Mouse (Mus musculus) CH12.LX (cell line): ENCODE results near the gene Lamc2. TPM values are rescaled to one million over a fixed set of nuclear protein-coding genes. Genes with fewer than 3 reads are reported as not detected.

Experiments used
- DNase-seq: peaks from one replicate; pipeline ENCODE4 v3.0.0-alpha.2; 2013; ENCODE audit errors: extremely low read depth
- H3K27ac ChIP-seq: 2 replicates; pipeline ENCODE4 v1.5.1; 2012; ENCODE audit warnings: low read depth, mild to moderate bottlenecking, control low read depth, moderate library complexity; ENCODE audit not compliant: insufficient read depth
- H3K27me3 ChIP-seq: replicated peaks from 2 replicates; pipeline ENCODE3; 2012; ENCODE audit warnings: inconsistent platforms
- H3K36me3 ChIP-seq, 2 experiments: replicated peaks in 1 of 2; 2 replicates each; pipeline versions ENCODE3 to v1.6.1; 2012; ENCODE audit warnings: inconsistent platforms in 1 of 2, low read length in 1 of 2, mild to moderate bottlenecking in 1 of 2, mixed read lengths in 1 of 2, moderate library complexity in 1 of 2; ENCODE audit not compliant: control insufficient read depth in 1 of 2, insufficient read depth in 1 of 2
- H3K4me1 ChIP-seq, 2 experiments: 2 replicates each; pipeline ENCODE4 v1.6.1; 2012; ENCODE audit warnings: inconsistent platforms in 1 of 2, moderate library complexity in 1 of 2; ENCODE audit not compliant: insufficient read depth in 2 of 2, control insufficient read depth in 1 of 2
- H3K4me2 ChIP-seq: 2 replicates; pipeline ENCODE4 v1.6.1; 2012; ENCODE audit warnings: low read depth, mild to moderate bottlenecking, control low read depth; ENCODE audit not compliant: poor library complexity, insufficient read depth, severe bottlenecking
- H3K4me3 ChIP-seq, 3 experiments: fragments of 150-350 bp in 1 of 3; sonication (generic) in 1 of 3; replicated peaks in 1 of 3; 2 replicates each; pipeline versions ENCODE3 to v1.5.1; 2011 to 2012; ENCODE audit warnings: low read depth in 2 of 3, low read length in 2 of 3, mild to moderate bottlenecking in 2 of 3, moderate library complexity in 2 of 3, control low read depth in 1 of 3, improper control_type of control experiment in 1 of 3, inconsistent platforms in 1 of 3, mixed read lengths in 1 of 3; ENCODE audit not compliant: poor library complexity in 1 of 3
- H3K79me2 ChIP-seq: replicated peaks from 2 replicates; pipeline ENCODE4 v1.6.1; 2012; ENCODE audit warnings: mild to moderate bottlenecking, moderate library complexity; ENCODE audit not compliant: control insufficient read depth, poor library complexity, insufficient read depth, severe bottlenecking; ENCODE audit errors: extremely low read depth
- H3K9ac ChIP-seq: 2 replicates; pipeline ENCODE4 v1.6.1; 2012; ENCODE audit warnings: low read depth, mild to moderate bottlenecking, control low read depth, moderate library complexity; ENCODE audit not compliant: insufficient read depth
- H3K9me3 ChIP-seq: replicated peaks from 2 replicates; pipeline ENCODE3; 2012; ENCODE audit warnings: low read length, inconsistent platforms, mixed read lengths
- BHLHE40 ChIP-seq: IDR thresholded peaks from 2 replicates; pipeline ENCODE4 v1.6.1; 2011; ENCODE audit warnings: mild to moderate bottlenecking, low read depth, low read length, improper control_type of control experiment
- CHD1 ChIP-seq: IDR thresholded peaks from 2 replicates; pipeline ENCODE4 v1.6.1; 2012; ENCODE audit warnings: low read depth, low read length, improper control_type of control experiment, inconsistent platforms
- CHD2 ChIP-seq: IDR thresholded peaks from 2 replicates; pipeline ENCODE4 v1.6.1; 2011; ENCODE audit warnings: low read length, improper control_type of control experiment
- CTCF ChIP-seq, 2 experiments: IDR thresholded peaks in 1 of 2; conservative IDR thresholded peaks in 1 of 2; 2 replicates each; pipeline ENCODE4 v1.5.1; 2011 to 2012; ENCODE audit warnings: low read depth in 2 of 2, low read length in 2 of 2, improper control_type of control experiment in 1 of 2, inconsistent platforms in 1 of 2, mild to moderate bottlenecking in 1 of 2, moderate library complexity in 1 of 2
- E2F4 ChIP-seq: IDR thresholded peaks from 2 replicates; pipeline ENCODE4 v1.6.1; 2011; ENCODE audit warnings: low read depth, low read length, improper control_type of control experiment; ENCODE audit not compliant: insufficient replicate concordance
- ELF1 ChIP-seq: IDR thresholded peaks from 2 replicates; pipeline ENCODE4 v1.6.1; 2014; ENCODE audit warnings: low read depth, mild to moderate bottlenecking, inconsistent platforms, low read length, improper control_type of control experiment
- ETS1 ChIP-seq: conservative IDR thresholded peaks from 2 replicates; pipeline ENCODE4 v1.6.1; 2012; ENCODE audit warnings: low read depth, mild to moderate bottlenecking, inconsistent platforms, low read length, improper control_type of control experiment, moderate library complexity
- HCFC1 ChIP-seq: IDR thresholded peaks from 2 replicates; pipeline ENCODE4 v1.6.1; 2012; ENCODE audit warnings: low read depth, mild to moderate bottlenecking, inconsistent platforms, low read length, improper control_type of control experiment
- JUN ChIP-seq: IDR thresholded peaks from 2 replicates; pipeline ENCODE4 v1.6.1; 2011; ENCODE audit warnings: low read depth, mild to moderate bottlenecking, low read length, improper control_type of control experiment, moderate library complexity; ENCODE audit not compliant: insufficient read depth
- JUND ChIP-seq: conservative IDR thresholded peaks from 2 replicates; pipeline ENCODE4 v1.6.1; 2011; ENCODE audit warnings: low read depth, low read length, improper control_type of control experiment
- KAT2A ChIP-seq: IDR thresholded peaks from 2 replicates; pipeline ENCODE4 v1.6.1; 2012; ENCODE audit warnings: low read length, improper control_type of control experiment, inconsistent platforms; ENCODE audit not compliant: insufficient replicate concordance
- MAZ ChIP-seq: IDR thresholded peaks from 2 replicates; pipeline ENCODE4 v1.6.1; 2012; ENCODE audit warnings: low read depth, mild to moderate bottlenecking, inconsistent platforms, low read length, improper control_type of control experiment, moderate library complexity
- MXI1 ChIP-seq: IDR thresholded peaks from 2 replicates; pipeline ENCODE4 v1.6.1; 2011; ENCODE audit warnings: mild to moderate bottlenecking, low read depth, low read length, improper control_type of control experiment
- MYC ChIP-seq: IDR thresholded peaks from 2 replicates; pipeline ENCODE4 v1.6.1; 2011; ENCODE audit warnings: low read depth, mild to moderate bottlenecking, improper control_type of control experiment, low read length
- NELFE ChIP-seq: IDR thresholded peaks from 2 replicates; pipeline ENCODE4 v1.6.1; 2011; ENCODE audit warnings: low read depth, low read length, improper control_type of control experiment
- NRF1 ChIP-seq: IDR thresholded peaks from 2 replicates; pipeline ENCODE4 v1.6.1; 2014; ENCODE audit warnings: low read depth, mild to moderate bottlenecking, inconsistent platforms, low read length, improper control_type of control experiment, moderate library complexity
- PAX5 ChIP-seq: IDR thresholded peaks from 2 replicates; pipeline ENCODE4 v1.6.1; 2012; ENCODE audit warnings: low read length, inconsistent platforms, mixed read lengths
- POLR2A ChIP-seq: IDR thresholded peaks from 2 replicates; pipeline ENCODE4 v1.6.1; 2011; ENCODE audit warnings: low read depth, mild to moderate bottlenecking, improper control_type of control experiment, low read length
- POLR2AphosphoS2 ChIP-seq: IDR thresholded peaks from 2 replicates; pipeline ENCODE4 v1.6.1; 2011; ENCODE audit warnings: low read depth, low read length, improper control_type of control experiment
- RCOR1 ChIP-seq: conservative IDR thresholded peaks from 2 replicates; pipeline ENCODE4 v1.6.1; 2012; ENCODE audit warnings: low read depth, mild to moderate bottlenecking, inconsistent platforms, low read length, improper control_type of control experiment
- SIN3A ChIP-seq: IDR thresholded peaks from 2 replicates; pipeline ENCODE4 v1.6.1; 2012; ENCODE audit warnings: low read length, improper control_type of control experiment, inconsistent platforms
- SMC3 ChIP-seq: IDR thresholded peaks from 2 replicates; pipeline ENCODE4 v1.6.1; 2011; ENCODE audit warnings: low read depth, low read length, improper control_type of control experiment
- TCF12 ChIP-seq: IDR thresholded peaks from 2 replicates; pipeline ENCODE4 v1.6.1; 2014; ENCODE audit warnings: low read depth, mild to moderate bottlenecking, inconsistent platforms, low read length, improper control_type of control experiment
- ZKSCAN1 ChIP-seq: IDR thresholded peaks from 2 replicates; pipeline ENCODE4 v1.6.1; 2012; ENCODE audit warnings: low read depth, inconsistent platforms, low read length, improper control_type of control experiment, borderline replicate concordance
- ZNF384 ChIP-seq: IDR thresholded peaks from 2 replicates; pipeline ENCODE4 v1.6.1; 2012; ENCODE audit warnings: low read depth, low read length, improper control_type of control experiment, inconsistent platforms
- dilution Hi-C: fragments of 300-500 bp; cut with MboI; formaldehyde crosslinking; loops from 2 replicates; pipeline ENCODE4 v1.14.3; 2020; ENCODE audit warnings: low sequenced_read_pairs; ENCODE audit not compliant: extremely low pct_unique_long_range_greater_than_20kb, extremely low pct_ligation_motif_present
- in situ Hi-C: fragments of 300-500 bp; cut with MboI; formaldehyde crosslinking; loops from 3 replicates; pipeline ENCODE4 v1.14.3; 2019; ENCODE audit warnings: low sequenced_read_pairs, low pct_ligation_motif_present, low pct_unique_long_range_greater_than_20kb, mixed read lengths
- polyA plus RNA-seq: library from polyadenylated mRNA; unstranded; fragments of >175 nt; gene quantifications from 2 replicates; pipeline ENCODE4 v1.2.1, GENCODE M21; 2012; ENCODE audit warnings: low read depth; ENCODE audit not compliant: insufficient read length
- total RNA-seq, 2 experiments: library from RNA; depleted of rRNA; stranded (reverse); fragments of 300-350 nt in 1 of 2; fragments of >200 nt in 1 of 2; gene quantifications; 2 replicates each; pipeline ENCODE4 v1.2.3; 2012 to 2014

The Lamc2 gene
- total and polyA plus RNA-seq, 3 experiments = 0.09 to 1.0 (median 0.25) TPM

DNA sequence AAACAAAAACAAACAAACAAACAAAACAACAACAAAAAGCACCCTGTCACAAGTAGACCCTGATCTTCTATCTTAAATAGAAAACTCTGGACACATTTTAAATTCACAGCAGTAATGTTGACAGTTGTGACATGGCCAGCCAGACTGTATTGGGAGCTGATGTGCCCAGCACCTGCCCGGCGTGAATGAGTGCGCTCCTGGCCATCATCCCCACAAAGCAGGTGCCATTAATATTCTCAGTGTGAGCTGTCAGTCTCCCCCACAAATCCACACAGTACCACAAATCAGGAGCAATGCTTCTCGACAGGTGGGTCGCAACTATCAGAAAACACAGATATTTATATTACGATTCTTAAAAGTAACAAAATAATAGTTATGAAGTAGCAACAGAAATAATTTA lies 6.7 kb upstream of the Lamc2 start:
- Histone ChIP-seq H3K27ac (no peak overlapping the region), H3K4me1 (peaks cover 6 to 17% of the 10 kb centered on the region in 2 experiments; a peak in 3 of 4 replicates), H3K79me2 (no peaks in the 10 kb centered on the region), H3K9ac (no peak overlapping the region), H3K4me2 (no peak overlapping the region), H3K27me3 (no peaks in the 10 kb centered on the region), H3K4me3 (no peak overlapping the region), H3K9me3 (no peaks in the 10 kb centered on the region), H3K36me3 (no peaks in the 10 kb centered on the region)
- dilution Hi-C loops = no loop called here
- TF ChIP-seq TCF12 (no peak), ZNF384 (no peak), MYC (no peak), POLR2AphosphoS2 (no peak), SIN3A (no peak), KAT2A (no peak), ETS1 (no peak), BHLHE40 (no peak), POLR2A (no peak), MAZ (no peak), JUN (no peak), ZKSCAN1 (no peak), PAX5 (no peak), NRF1 (no peak), CTCF (conservative IDR thresholded peaks at IDR 0.05 in 1 of 2, IDR thresholded peaks at IDR 0.05 in 1 of 2; ENCODE audit: low read depth in 2 of 2, low read length in 2 of 2) (no peak), CHD1 (no peak), HCFC1 (no peak), MXI1 (no peak)
- in situ Hi-C loops = no loop called here
- DNase-seq = no peak

DNA sequence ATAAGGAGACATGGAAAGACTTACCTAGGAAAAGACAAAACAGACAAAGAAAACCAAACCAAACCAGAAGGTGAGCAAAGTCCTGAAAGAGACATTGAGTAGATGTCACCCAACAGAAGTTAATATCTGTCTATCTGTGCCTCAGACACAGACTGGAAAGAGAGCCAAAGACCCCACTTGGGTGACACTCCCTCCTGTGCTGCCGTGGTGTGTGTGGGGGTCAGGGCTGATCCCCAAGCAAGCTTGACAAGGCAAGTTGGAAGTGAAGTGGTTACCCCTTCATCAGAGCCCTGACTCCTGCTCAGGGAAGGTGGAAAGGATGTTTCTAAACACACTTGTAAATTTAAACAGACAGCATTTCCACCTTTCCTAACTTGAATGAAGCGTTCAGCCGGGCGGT lies 6.1 kb upstream of the Lamc2 start:
- Histone ChIP-seq H3K4me3 (no peak overlapping the region), H3K9me3 (no peaks in the 10 kb centered on the region), H3K4me2 (no peak overlapping the region), H3K27ac (no peak overlapping the region), H3K36me3 (no peaks in the 10 kb centered on the region), H3K79me2 (no peaks in the 10 kb centered on the region), H3K27me3 (no peaks in the 10 kb centered on the region), H3K4me1 (peaks cover 6 to 15% of the 10 kb centered on the region in 2 experiments; a peak in 3 of 4 replicates), H3K9ac (no peak overlapping the region)
- no peak for DNase-seq
- in situ Hi-C loops (no loop called here), dilution Hi-C loops (no loop called here)
- no peak for TF ChIP-seq CTCF (conservative IDR thresholded peaks at IDR 0.05 in 1 of 2, IDR thresholded peaks at IDR 0.05 in 1 of 2; ENCODE audit: low read depth in 2 of 2, low read length in 2 of 2)
- no peak for TF ChIP-seq MAZ
- no peak for TF ChIP-seq BHLHE40
- TF ChIP-seq ETS1 = no peak
- TF ChIP-seq HCFC1 = no peak
- TF ChIP-seq POLR2A = no peak
- no peak for TF ChIP-seq TCF12
- no peak for TF ChIP-seq JUND
- no peak for TF ChIP-seq SMC3
- TF ChIP-seq ELF1 = no peak
- TF ChIP-seq SIN3A = no peak
- no peak for TF ChIP-seq E2F4
- TF ChIP-seq CHD2 = no peak
- no peak for TF ChIP-seq NELFE
- TF ChIP-seq JUN = no peak
- no peak for TF ChIP-seq RCOR1
